Mouse (Mus musculus): Measurements from ENCODE around the gene Fcgr1.

GRCm38 (mm10) chr3:96299562-96299961, 5.8 kb upstream of the Fcgr1 start:
- TF ChIP-seq POLR2A (IDR thresholded peaks at IDR 0.05; ENCODE audit: low read depth, low read length) (no peak), CTCF (conservative IDR thresholded peaks at IDR 0.05; ENCODE audit: insufficient read depth, insufficient read length, low read depth, low read length) (no peak)

All from kidney, adult 2 months (tissue).